In the genomic region with DNA sequence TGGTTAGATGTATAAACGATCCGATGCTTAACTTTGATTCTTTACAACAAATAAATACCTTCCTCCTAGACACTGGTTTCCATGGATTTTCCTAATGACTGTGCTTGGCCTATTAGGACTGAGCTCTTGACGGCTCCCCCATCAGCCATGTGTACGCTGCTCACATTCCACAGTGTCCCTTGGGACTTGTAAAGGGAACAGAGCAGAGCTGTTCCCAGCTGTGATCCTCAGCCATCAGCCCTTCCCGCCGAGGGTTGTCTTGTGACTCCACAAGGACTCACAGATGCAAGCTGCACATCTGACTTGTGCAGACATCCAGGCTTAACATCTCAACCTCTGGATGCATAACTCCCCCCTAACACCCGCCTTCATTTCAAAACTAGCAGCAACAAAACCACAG, we compare ENCODE assay signal across 9 mouse cellular contexts.
A peak's percentile ranks its signal among the peaks of the same experiment; 100 is the strongest.
DNase-seq lines count a peak whose midpoint lies in the region; TF ChIP-seq lines count a peak whose summit lies in the region.
"Had no signal": no experiment of that assay in that cellular context is flagged by ENCODE, and none has a peak within 500 bp of the region (broad histone marks: within the 10 kb centered on the region; RNA-seq: fewer than 3 reads in every experiment).

No protein-coding gene starts in this region.

- no peaks in the 10 kb centered on the region for H3K36me3 ChIP-seq in heart, adult 2 months (ENCODE audit: control insufficient read depth, insufficient read depth, low read length)
- H3K36me3 ChIP-seq in heart, embryonic 10.5 days, result no peaks in the 10 kb centered on the region

- 41% methylated on average over 7 of the region's 7 CpGs for WGBS in heart, adult 2 months
- WGBS in heart, embryonic 10.5 days, result 48% methylated on average over 7 of the region's 7 CpGs

- no peaks in the 10 kb centered on the region for H3K27me3 ChIP-seq in heart, adult 2 months (ENCODE audit: control insufficient read depth, insufficient read depth, low read length)
- H3K27me3 ChIP-seq in heart, embryonic 10.5 days (ENCODE audit: insufficient read depth, poor library complexity, severe bottlenecking), result peaks cover 16% of the 10 kb centered on the region

- H3K79me2 ChIP-seq in heart, adult 2 months (replicated peaks; ENCODE audit: control insufficient read depth, insufficient read depth, low read length), result no peaks in the 10 kb centered on the region

- H3K4me1 ChIP-seq in heart, adult 2 months (ENCODE audit: control insufficient read depth, insufficient read depth, low read length), result peaks cover 25% of the 10 kb centered on the region
- H3K4me1 ChIP-seq in heart, embryonic 10.5 days, result peaks cover 55% of the 10 kb centered on the region

- peak; percentile 59 to 75 for DNase-seq in heart, adult 2 months
- no peak for DNase-seq in heart, embryonic 10.5 days (ENCODE audit: low spot score)
- peak; percentile 80 to 88 for DNase-seq in heart, adult 9 months (ENCODE audit: low spot score in 2 of 2)
- peak; percentile 80 for DNase-seq in kidney, postnatal 14 days
- DNase-seq in retina, embryonic 14.5 days (ENCODE audit: low spot score), result peak; percentile 60
- no peak for DNase-seq in right cerebral cortex, postnatal 10 days (ENCODE audit: low spot score in 2 of 2)
- no peak for DNase-seq in layer of hippocampus, adult 8-10 months (ENCODE audit: low spot score in 2 of 2)
- DNase-seq in layer of hippocampus, adult 9-11 months, result no peak

- H3K9me3 ChIP-seq in heart, embryonic 10.5 days, result no peaks in the 10 kb centered on the region

- H3K9ac ChIP-seq in heart, adult 2 months (ENCODE audit: low read depth, low read length), result no peak overlapping the region

- TF ChIP-seq EP300 in heart, adult 2 months (IDR thresholded peaks at IDR 0.05; ENCODE audit: insufficient read depth, low read depth, low read length), result peak; percentile 95

- no peak overlapping the region for H3K4me3 ChIP-seq in heart, adult 2 months
- no peak overlapping the region for H3K4me3 ChIP-seq in heart, embryonic 10.5 days
- H3K4me3 ChIP-seq: erythroblast, embryonic 14.5 days had no signal

- peak overlapping the region; percentile 47 for H3K27ac ChIP-seq in heart, adult 2 months
- H3K27ac ChIP-seq in heart, embryonic 10.5 days, result no peak overlapping the region

- TF ChIP-seq CTCF in heart, adult 2 months (IDR thresholded peaks at IDR 0.05), result no peak

- intact Hi-C loops in heart, adult 2 months (cut with DNase I), result no loop called here

- peak; percentile 37; the same call in 1 of the 2 replicates for TF ChIP-seq POLR2A in heart, adult 2 months (IDR thresholded peaks at IDR 0.05; ENCODE audit: insufficient read depth, low read depth, low read length)

Comparison
In these comparisons a context has a peak if more than half of its experiments do, and no peak if none do; other contexts are left out.
1. DNase-seq: peak in heart, adult 2 months (2 of 2), heart, adult 9 months (2 of 2), kidney, postnatal 14 days (single experiment) and retina, embryonic 14.5 days (single experiment); none in heart, embryonic 10.5 days (single experiment), right cerebral cortex, postnatal 10 days (0 of 2), layer of hippocampus, adult 8-10 months (0 of 2) and layer of hippocampus, adult 9-11 months (single experiment).